Mouse (Mus musculus) intestine, postnatal 0 days (tissue): ENCODE measurements around the gene Oprm1. TPM values are rescaled to one million over a fixed set of nuclear protein-coding genes. Genes with fewer than 3 reads are reported as not detected.

Source experiments
- ATAC-seq: fragments of 200-750 bp; cut with Nextera tagmentation; 2 replicates; pipeline ENCODE4 v1.8.0; 2017; ENCODE audit warnings: mild to moderate bottlenecking, moderate TSS enrichment, moderate library complexity
- H3K27ac ChIP-seq: fragments of 300-500 bp; sonication (generic); 2 replicates; pipeline ENCODE4 v1.5.1; 2014; ENCODE audit warnings: mild to moderate bottlenecking, low read depth, low read length, moderate library complexity
- H3K27me3 ChIP-seq: fragments of 300-500 bp; sonication (generic); replicated peaks from 2 replicates; pipeline ENCODE4 v1.6.1; 2014; ENCODE audit warnings: low read length, mixed read lengths; ENCODE audit not compliant: control insufficient read depth, insufficient read depth
- H3K36me3 ChIP-seq: fragments of 300-500 bp; sonication (generic); 2 replicates; pipeline ENCODE4 v1.6.1; 2014; ENCODE audit warnings: mild to moderate bottlenecking, moderate library complexity; ENCODE audit not compliant: control insufficient read depth, insufficient read depth
- H3K4me1 ChIP-seq: fragments of 300-500 bp; sonication (generic); replicated peaks from 2 replicates; pipeline ENCODE4 v1.6.1; 2014; ENCODE audit warnings: antibody characterized with exemption, low read length, mixed read lengths; ENCODE audit not compliant: control insufficient read depth, insufficient read depth
- H3K4me2 ChIP-seq: fragments of 300-500 bp; sonication (generic); replicated peaks from 2 replicates; pipeline ENCODE4 v1.6.1; 2014; ENCODE audit warnings: low read depth, mild to moderate bottlenecking, moderate library complexity
- H3K4me3 ChIP-seq: fragments of 300-500 bp; sonication (generic); 2 replicates; pipeline ENCODE4 v1.5.1; 2014; ENCODE audit warnings: low read depth, low read length
- H3K9ac ChIP-seq: fragments of 300-500 bp; sonication (generic); 2 replicates; pipeline ENCODE4 v1.6.1; 2014; ENCODE audit warnings: mild to moderate bottlenecking, low read depth, low read length
- H3K9me3 ChIP-seq: fragments of 300-500 bp; sonication (generic); 2 replicates; pipeline ENCODE4 v1.6.1; 2016; ENCODE audit warnings: mixed run types; ENCODE audit not compliant: control insufficient read depth
- CTCF ChIP-seq: sonication (generic); IDR thresholded peaks from 2 replicates; pipeline ENCODE4 v1.5.1; 2016; ENCODE audit warnings: low read depth, mild to moderate bottlenecking, control low read depth, antibody characterized with exemption, moderate library complexity
- WGBS: fragments of 180-500 bp; shearing (Covaris S2); extraction: QIAGEN DNeasy Blood & Tissue Kit; methylation state at CpG from one replicate; pipeline ENCODE4 v1.1.7; 2014; 5-methylcytosine and 5-hydroxymethylcytosine counted together
- polyA plus RNA-seq: library from polyadenylated mRNA; unstranded; fragments of >200 nt; fragmentation: Nextera tagmentation; extraction: Ambion mirVana; gene quantifications from 2 replicates; pipeline ENCODE4 v1.2.1, GENCODE M21; 2015

The Oprm1 gene
- 0.16 and 0.29 TPM in 2 replicates for polyA plus RNA-seq

GRCm38 (mm10) chr10:6758206-6758605 is at the start of gene Oprm1:
Gene Oprm1, plus strand, starts transcription at chr10:6758506.
- 90% methylated on average over 3 of the region's 3 CpGs for WGBS
- no peak for ATAC-seq

GRCm38 (mm10) chr10:6717181-6717948 is 40.9 kb upstream of the Oprm1 start:
- WGBS = 71% methylated on average over 4 of the region's 4 CpGs
- H3K4me2 ChIP-seq = no peak overlapping the region
- no peaks in the 10 kb centered on the region for H3K9me3 ChIP-seq
- H3K36me3 ChIP-seq = no peaks in the 10 kb centered on the region
- H3K4me1 ChIP-seq = no peaks in the 10 kb centered on the region
- no peaks in the 10 kb centered on the region for H3K27me3 ChIP-seq
- no peak for TF ChIP-seq CTCF
- no peak for ATAC-seq
- H3K27ac ChIP-seq = no peak overlapping the region
- H3K4me3 ChIP-seq = no peak overlapping the region
- H3K9ac ChIP-seq = no peak overlapping the region

More at GRCm38 (mm10) chr10:6758206-6758605, at the start of gene Oprm1:
- Histone ChIP-seq H3K9ac (no peak within 1 kb of the TSS), H3K4me3 (no peak within 1 kb of the TSS), H3K9me3 (no peaks in the 10 kb centered on the region), H3K36me3 (no peaks in the 10 kb centered on the region), H3K27ac (no peak within 1 kb of the TSS), H3K4me2 (no peak within 1 kb of the TSS), H3K4me1 (no peaks in the 10 kb centered on the region), H3K27me3 (no peaks in the 10 kb centered on the region)
- TF ChIP-seq CTCF = no peak

- Histone ChIP-seq H3K4me2 (no peak overlapping the region), H3K27me3 (no peaks in the 10 kb centered on the region), H3K9me3 (no peaks in the 10 kb centered on the region), H3K36me3 (no peaks in the 10 kb centered on the region), H3K4me3 (no peak overlapping the region), H3K4me1 (no peaks in the 10 kb centered on the region), H3K27ac (no peak overlapping the region), H3K9ac (no peak overlapping the region)
- WGBS = 65% methylated on average over 1 of the region's 1 CpGs
- no peak for ATAC-seq
- TF ChIP-seq CTCF = no peak
Measured at GRCm38 (mm10) chr10:6723765-6724164, 34.5 kb upstream of the Oprm1 start.

GRCm38 (mm10) chr10:6728469-6728868 is 29.8 kb upstream of the Oprm1 start:
- H3K27me3 ChIP-seq = no peaks in the 10 kb centered on the region
- H3K9ac ChIP-seq = no peak overlapping the region
- no peak overlapping the region for H3K4me2 ChIP-seq
- no peak for ATAC-seq
- no peaks in the 10 kb centered on the region for H3K36me3 ChIP-seq
- 89% methylated on average over 3 of the region's 3 CpGs for WGBS
- TF ChIP-seq CTCF = no peak
- H3K9me3 ChIP-seq = no peaks in the 10 kb centered on the region
- no peak overlapping the region for H3K27ac ChIP-seq
- H3K4me3 ChIP-seq = no peak overlapping the region
- no peaks in the 10 kb centered on the region for H3K4me1 ChIP-seq

GRCm38 (mm10) chr10:6753375-6753774 is 4.9 kb upstream of the Oprm1 start:
- no peak overlapping the region for H3K27ac ChIP-seq
- H3K4me3 ChIP-seq = no peak overlapping the region
- no peak for ATAC-seq
- H3K36me3 ChIP-seq = no peaks in the 10 kb centered on the region
- H3K27me3 ChIP-seq = no peaks in the 10 kb centered on the region
- H3K4me2 ChIP-seq = no peak overlapping the region
- no peaks in the 10 kb centered on the region for H3K9me3 ChIP-seq
- no peaks in the 10 kb centered on the region for H3K4me1 ChIP-seq
- H3K9ac ChIP-seq = no peak overlapping the region
- 87% methylated on average over 5 of the region's 5 CpGs for WGBS
- no peak for TF ChIP-seq CTCF

- Histone ChIP-seq H3K36me3 (no peaks in the 10 kb centered on the region), H3K27ac (no peak within 1 kb of the TSS), H3K27me3 (no peaks in the 10 kb centered on the region), H3K4me3 (no peak within 1 kb of the TSS), H3K4me1 (no peaks in the 10 kb centered on the region), H3K9ac (no peak within 1 kb of the TSS), H3K9me3 (no peaks in the 10 kb centered on the region), H3K4me2 (no peak within 1 kb of the TSS)
- ATAC-seq = no peak
- no peak for TF ChIP-seq CTCF
- WGBS = 87% methylated on average over 2 of the region's 2 CpGs
Measured at GRCm38 (mm10) chr10:6761287-6761811, 3.0 kb downstream of the Oprm1 start, which contains the start of gene Gm10945. Gene Gm10945, minus strand, starts transcription at chr10:6761761.
